In the genomic region with DNA sequence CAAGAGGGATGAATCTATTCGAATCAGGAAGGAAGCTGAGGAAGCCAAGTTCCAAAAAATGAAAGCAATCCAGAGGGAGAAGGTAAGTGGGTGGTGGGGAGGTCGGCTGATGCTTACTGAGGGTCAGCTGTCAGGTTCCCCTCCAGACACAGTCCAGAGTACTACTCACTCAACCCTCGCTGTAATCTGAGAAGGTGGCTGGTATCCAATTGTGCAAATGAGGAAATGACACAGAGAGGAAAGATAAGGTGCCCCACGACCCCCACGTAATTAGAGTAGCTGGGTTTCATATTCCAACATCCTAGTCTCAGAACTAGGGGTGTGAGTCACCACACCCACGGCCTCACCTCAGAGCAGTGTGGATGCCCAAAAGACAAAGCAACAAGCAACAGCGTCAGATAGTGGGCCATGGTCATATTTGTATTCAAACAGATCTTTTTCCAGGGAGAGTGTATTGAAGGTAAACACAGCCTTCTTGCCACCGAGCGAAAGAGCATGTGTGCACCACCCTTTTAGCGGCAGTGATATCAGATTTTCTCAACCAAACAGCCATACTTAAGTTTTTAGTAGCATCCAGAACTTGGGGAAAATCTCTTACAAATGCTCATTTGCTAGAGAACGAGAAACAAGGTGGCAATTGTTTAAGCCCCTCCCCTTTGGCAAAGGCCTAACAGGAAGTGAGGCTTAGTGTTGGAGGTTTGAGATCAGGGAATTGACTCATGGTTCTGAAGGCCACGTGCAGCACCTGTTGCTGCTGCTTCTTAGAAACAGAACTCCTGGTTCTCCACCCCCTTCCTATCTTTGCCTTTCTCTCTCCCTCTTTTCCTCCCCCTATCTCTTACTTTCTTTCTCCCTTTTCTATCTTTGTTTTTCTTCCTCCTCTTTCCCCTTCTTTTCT, we compare ENCODE assay signal across 11 mouse cellular contexts. TPM values are rescaled to one million over a fixed set of nuclear protein-coding genes. Genes with fewer than 3 reads are reported as not detected.
DNase-seq lines count a peak whose midpoint lies in the region; ATAC-seq and TF ChIP-seq lines count a peak whose summit lies in the region.
"Had no signal": no experiment of that assay in that cellular context is flagged by ENCODE, and none has a peak within 500 bp of the region (broad histone marks: within the 10 kb centered on the region; RNA-seq: fewer than 3 reads in every experiment).

No protein-coding gene starts in this region.

- H3K27ac ChIP-seq in kidney, postnatal 0 days: 0 out of 2 replicates have a peak overlapping the region, but pooled peaks have one; percentile 25
- H3K27ac ChIP-seq in embryonic facial prominence, embryonic 10.5 days (replicated peaks): no peak overlapping the region
- H3K27ac ChIP-seq in forebrain, embryonic 14.5 days (ENCODE audit: low read depth, low read length): no peak overlapping the region
- H3K27ac ChIP-seq: liver, embryonic 13.5 days had no signal

- TF ChIP-seq CTCF in kidney, postnatal 0 days (IDR thresholded peaks at IDR 0.05; ENCODE audit: low read depth): no peak

- H3K4me2 ChIP-seq in kidney, postnatal 0 days (ENCODE audit: low read length): no peak overlapping the region
- no peak overlapping the region for H3K4me2 ChIP-seq in forebrain, embryonic 14.5 days (ENCODE audit: low read length)
- H3K4me2 ChIP-seq: liver, embryonic 13.5 days had no signal

- peaks cover 5% of the 10 kb centered on the region; the same call in 1 of the 2 replicates for H3K4me1 ChIP-seq in kidney, postnatal 0 days (replicated peaks; ENCODE audit: insufficient read depth, low read length)
- peaks cover 9% of the 10 kb centered on the region for H3K4me1 ChIP-seq in embryonic facial prominence, embryonic 10.5 days
- H3K4me1 ChIP-seq in forebrain, embryonic 14.5 days (ENCODE audit: control insufficient read depth, insufficient read depth, low read length): 0 out of 2 replicates have a peak, but pooled peaks cover 5% of the 10 kb centered on the region

- no peak overlapping the region for H3K4me3 ChIP-seq in kidney, postnatal 0 days (replicated peaks; ENCODE audit: low read depth, low read length)
- no peak overlapping the region for H3K4me3 ChIP-seq in embryonic facial prominence, embryonic 10.5 days
- H3K4me3 ChIP-seq in forebrain, embryonic 14.5 days (ENCODE audit: low read depth, low read length): no peak overlapping the region
- H3K4me3 ChIP-seq: liver, embryonic 13.5 days had no signal

- ATAC-seq in kidney, postnatal 0 days (replicated peaks; ENCODE audit: low FRiP score, low read depth): no peak; the same call in 1 of the 2 replicates
- ATAC-seq in megakaryocyte progenitor cell, adult 5-6 weeks (replicated peaks; ENCODE audit: poor library complexity): peak; percentile 35; the same call in 1 of the 2 replicates
- no peak for ATAC-seq in forebrain, embryonic 14.5 days

- DNase-seq in adrenal gland, postnatal 10 days: peak; percentile 10
- DNase-seq in adrenal gland, postnatal 25 days: no peak
- DNase-seq in kidney, postnatal 0 days (ENCODE audit: low spot score): peak; percentile 27
- DNase-seq in kidney, postnatal 25 days: no peak
- DNase-seq in embryonic facial prominence, embryonic 10.5 days (ENCODE audit: low spot score): peak; percentile 21
- DNase-seq in ovary, postnatal 36 days (ENCODE audit: low spot score): no peak
- no peak for DNase-seq in forebrain, embryonic 14.5 days (ENCODE audit: low spot score)
- DNase-seq: gastrocnemius, postnatal 14 days; liver, embryonic 13.5 days; midbrain, embryonic 14.5 days had no signal

- 24% methylated on average over 12 of the region's 12 CpGs for WGBS in kidney, postnatal 0 days
- 47% methylated on average over 12 of the region's 12 CpGs for WGBS in embryonic facial prominence, embryonic 10.5 days
- 57% methylated on average over 12 of the region's 12 CpGs for WGBS in forebrain, embryonic 14.5 days

- no peaks in the 10 kb centered on the region for H3K36me3 ChIP-seq in kidney, postnatal 0 days (ENCODE audit: insufficient read depth, low read length)
- H3K36me3 ChIP-seq in embryonic facial prominence, embryonic 10.5 days (replicated peaks): no peaks in the 10 kb centered on the region
- H3K36me3 ChIP-seq in forebrain, embryonic 14.5 days (ENCODE audit: control insufficient read depth, insufficient read depth, low read length): no peaks in the 10 kb centered on the region
- H3K36me3 ChIP-seq: liver, embryonic 13.5 days had no signal

- no peak overlapping the region for H3K9ac ChIP-seq in kidney, postnatal 0 days (ENCODE audit: low read depth, low read length)
- no peak overlapping the region for H3K9ac ChIP-seq in forebrain, embryonic 14.5 days (ENCODE audit: low read length)
- H3K9ac ChIP-seq: liver, embryonic 13.5 days had no signal

- no peaks in the 10 kb centered on the region for H3K9me3 ChIP-seq in kidney, postnatal 0 days (replicated peaks; ENCODE audit: low read length)
- no peaks in the 10 kb centered on the region for H3K9me3 ChIP-seq in embryonic facial prominence, embryonic 10.5 days
- no peaks in the 10 kb centered on the region for H3K9me3 ChIP-seq in forebrain, embryonic 14.5 days (replicated peaks; ENCODE audit: control insufficient read depth, low read length)
- H3K9me3 ChIP-seq: liver, embryonic 13.5 days had no signal

- no peaks in the 10 kb centered on the region for H3K27me3 ChIP-seq in kidney, postnatal 0 days (ENCODE audit: insufficient read depth, low read length)
- no peaks in the 10 kb centered on the region for H3K27me3 ChIP-seq in embryonic facial prominence, embryonic 10.5 days (replicated peaks; ENCODE audit: low read depth, poor library complexity, severe bottlenecking)
- no peaks in the 10 kb centered on the region for H3K27me3 ChIP-seq in forebrain, embryonic 14.5 days (replicated peaks; ENCODE audit: control insufficient read depth, insufficient read depth, low read length)
- H3K27me3 ChIP-seq: liver, embryonic 13.5 days had no signal

RNA-seq across cellular contexts. Expression of a gene that starts 28.4 kb away (rescaled TPM):
- 1 to 10 TPM; 2.2 to 3.9 TPM for total RNA-seq in adrenal gland, postnatal 10 days (2021)
- total RNA-seq in adrenal gland, postnatal 25 days (2021): 0.48 and 1.5 TPM in 2 replicates
- 3.4 and 3.8 TPM in 2 replicates for polyA plus RNA-seq in kidney, postnatal 0 days (2015; fragmentation: Nextera tagmentation; extraction: Ambion mirVana)
- polyA plus RNA-seq in embryonic facial prominence, embryonic 10.5 days (2016; fragmentation: Nextera tagmentation; extraction: Ambion mirVana): 0.30 TPM in 1 of 2 replicates, not detected in the other
- total RNA-seq in megakaryocyte progenitor cell, adult 5-6 weeks (2015): 11.1 and 13.2 TPM in 2 replicates
- 29.6 and 36.9 TPM in 2 replicates for total RNA-seq in megakaryocyte progenitor cell, adult 5-6 weeks (2017)
- 0.33 and 0.45 TPM in 2 replicates for polyA plus RNA-seq in forebrain, embryonic 14.5 days (2014; fragmentation: Nextera tagmentation; extraction: Ambion mirVana)

RNA-seq across cellular contexts. Expression of a gene that starts 57.5 kb away (rescaled TPM):
- total RNA-seq in adrenal gland, postnatal 10 days (2021): 100 to 1,000 TPM; 493 to 514 TPM
- 263 and 329 TPM in 2 replicates for total RNA-seq in adrenal gland, postnatal 25 days (2021)
- 169 and 177 TPM in 2 replicates for polyA plus RNA-seq in kidney, postnatal 0 days (2015; fragmentation: Nextera tagmentation; extraction: Ambion mirVana)
- polyA plus RNA-seq in embryonic facial prominence, embryonic 10.5 days (2016; fragmentation: Nextera tagmentation; extraction: Ambion mirVana): 110 and 114 TPM in 2 replicates
- 77.4 and 101 TPM in 2 replicates for total RNA-seq in megakaryocyte progenitor cell, adult 5-6 weeks (2015)
- total RNA-seq in megakaryocyte progenitor cell, adult 5-6 weeks (2017): 66.5 and 77.4 TPM in 2 replicates
- polyA plus RNA-seq in forebrain, embryonic 14.5 days (2014; fragmentation: Nextera tagmentation; extraction: Ambion mirVana): 68.3 and 100 TPM in 2 replicates

Comparison
In these comparisons a context has a peak if more than half of its experiments do, and no peak if none do; other contexts are left out.
1. DNase-seq: peak in adrenal gland, postnatal 10 days (single experiment), kidney, postnatal 0 days (single experiment) and embryonic facial prominence, embryonic 10.5 days (single experiment); none in adrenal gland, postnatal 25 days (single experiment), kidney, postnatal 25 days (0 of 2), ovary, postnatal 36 days (single experiment) and forebrain, embryonic 14.5 days (single experiment).